Mouse (Mus musculus): ENCODE measurements at regions not wholly inside any gene's neighbourhood (a gene's known extent, or its start where the extent isn't known, plus 50 kb on each side); places are given as distances from the start of the nearest gene placed in this dataset.

GRCm38 (mm10) chr3:140875500-140876200, 336.5 kb downstream of the Pdha2 start:
- no peak for DNase-seq (ENCODE audit: low spot score in 2 of 2)

GRCm38 (mm10) chr3:140874070-140874895, 337.9 kb downstream of the Pdha2 start:
- no peak for DNase-seq (ENCODE audit: low spot score in 2 of 2)

GRCm38 (mm10) chr3:140872511-140872910, 339.6 kb downstream of the Pdha2 start:
- DNase-seq (ENCODE audit: low spot score in 2 of 2): no peak

GRCm38 (mm10) chr3:140871261-140871660, 340.9 kb downstream of the Pdha2 start:
- no peak for DNase-seq (ENCODE audit: low spot score in 2 of 2)

GRCm38 (mm10) chr3:140840197-140840596, 372.0 kb downstream of the Pdha2 start:
- DNase-seq (ENCODE audit: low spot score in 2 of 2): no peak

GRCm38 (mm10) chr3:140837976-140838581, 374.1 kb downstream of the Pdha2 start:
- DNase-seq (ENCODE audit: low spot score in 2 of 2): no peak

- DNase-seq (ENCODE audit: low spot score in 2 of 2): no peak
These were observed 390.9 kb downstream of the Pdha2 start for GRCm38 (mm10) chr3:140821266-140821665.

GRCm38 (mm10) chr3:140805586-140805985, 406.6 kb downstream of the Pdha2 start:
- DNase-seq (ENCODE audit: low spot score in 2 of 2): no peak

- peak in 1 of 2 experiments; percentile 6 for DNase-seq (ENCODE audit: low spot score in 2 of 2)
These were observed 419.2 kb downstream of the Pdha2 start for GRCm38 (mm10) chr3:140792943-140793342.

GRCm38 (mm10) chr3:140785700-140786099, 426.5 kb downstream of the Pdha2 start:
- DNase-seq (ENCODE audit: low spot score in 2 of 2): no peak

GRCm38 (mm10) chr3:140760051-140760450, 452.1 kb downstream of the Pdha2 start:
- no peak for DNase-seq (ENCODE audit: low spot score in 2 of 2)

GRCm38 (mm10) chr3:140744501-140744900, 467.7 kb downstream of the Pdha2 start:
- DNase-seq (ENCODE audit: low spot score in 2 of 2): no peak

- DNase-seq (ENCODE audit: low spot score in 2 of 2): no peak
These were observed 471.7 kb downstream of the Pdha2 start for GRCm38 (mm10) chr3:140740430-140740829.

- DNase-seq (ENCODE audit: low spot score in 2 of 2): no peak
These were observed 473.3 kb downstream of the Pdha2 start for GRCm38 (mm10) chr3:140738654-140739369.

- no peak for DNase-seq (ENCODE audit: low spot score in 2 of 2)
These were observed 495.3 kb downstream of the Pdha2 start for GRCm38 (mm10) chr3:140716896-140717295.

GRCm38 (mm10) chr3:140707591-140708131, 504.5 kb downstream of the Pdha2 start:
- DNase-seq (ENCODE audit: low spot score in 2 of 2): no peak

GRCm38 (mm10) chr3:140706725-140707124, 505.4 kb downstream of the Pdha2 start:
- DNase-seq (ENCODE audit: low spot score in 2 of 2): no peak

GRCm38 (mm10) chr3:140705536-140705935, 506.6 kb downstream of the Pdha2 start:
- DNase-seq (ENCODE audit: low spot score in 2 of 2): no peak

GRCm38 (mm10) chr3:140702929-140703328, 509.2 kb downstream of the Pdha2 start:
- DNase-seq (ENCODE audit: low spot score in 2 of 2): no peak

- DNase-seq (ENCODE audit: low spot score in 2 of 2): no peak
These were observed 509.9 kb downstream of the Pdha2 start for GRCm38 (mm10) chr3:140702271-140702681.

GRCm38 (mm10) chr3:140697295-140697694, 514.9 kb downstream of the Pdha2 start:
- DNase-seq (ENCODE audit: low spot score in 2 of 2): no peak

GRCm38 (mm10) chr3:140682794-140683193, 529.4 kb downstream of the Pdha2 start:
- DNase-seq (ENCODE audit: low spot score in 2 of 2): no peak
